Mouse (Mus musculus) retina, postnatal 1 day (tissue): Measurements from ENCODE around the gene Man2a2.

Experiments used
- DNase-seq: peaks from one replicate; pipeline ENCODE4 v3.0.0-alpha.2; 2012

Gene Man2a2

GRCm38 (mm10) chr7:80371041-80371751 lies at the start of gene Man2a2:
Man2a2 (minus strand) TSS chr7:80371375.
- DNase-seq = peak; percentile 89

- no peak for DNase-seq
These were observed 49.4 kb upstream of the Man2a2 start for GRCm38 (mm10) chr7:80420586-80420985.

GRCm38 (mm10) chr7:80419278-80419677 lies 48.1 kb upstream of the Man2a2 start:
- DNase-seq = no peak

GRCm38 (mm10) chr7:80418036-80418435 lies 46.9 kb upstream of the Man2a2 start:
- DNase-seq = no peak

GRCm38 (mm10) chr7:80417601-80418000 lies 46.4 kb upstream of the Man2a2 start:
- DNase-seq = no peak

- no peak for DNase-seq
These were observed 45.8 kb upstream of the Man2a2 start for GRCm38 (mm10) chr7:80416969-80417368.

GRCm38 (mm10) chr7:80414303-80414855 lies 43.2 kb upstream of the Man2a2 start:
- DNase-seq = no peak

DNA sequence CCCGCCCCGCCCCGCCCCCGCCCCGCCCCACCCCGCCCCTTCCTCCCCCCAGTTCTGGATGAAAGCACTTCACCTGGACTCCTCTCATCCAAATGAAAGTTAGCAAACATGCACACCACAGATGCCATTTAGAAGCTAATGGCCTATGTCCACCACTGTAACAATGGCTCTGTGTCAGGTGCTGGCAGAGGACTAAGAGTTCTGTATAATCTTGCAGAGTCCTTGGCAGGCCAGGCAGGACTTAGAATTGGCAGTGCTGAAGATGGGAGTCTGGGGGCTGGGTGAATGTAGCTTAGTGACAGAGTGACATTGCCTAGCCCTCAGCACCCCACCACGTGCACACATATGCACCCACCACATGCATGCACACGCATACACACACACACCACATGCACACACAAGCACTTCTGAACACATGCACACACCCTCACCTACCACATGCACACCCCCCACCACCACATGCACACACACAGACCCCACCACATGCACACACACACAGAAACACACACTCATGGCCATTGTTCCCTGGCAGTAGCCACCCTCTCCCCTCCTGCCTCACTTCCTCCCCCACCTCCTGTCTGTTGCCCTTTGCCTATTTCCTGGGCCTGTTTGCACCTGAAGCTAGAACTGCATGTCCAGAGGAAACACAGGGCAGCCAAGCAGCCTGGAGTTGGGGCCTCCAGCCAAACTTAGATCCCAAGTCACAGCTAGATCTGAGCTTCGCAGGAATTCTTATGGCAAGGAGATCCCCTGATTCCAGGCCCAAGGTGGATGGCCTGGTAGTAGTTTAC lies 42.5 kb upstream of the Man2a2 start:
- no peak for DNase-seq

- DNase-seq = no peak
These were observed 41.6 kb upstream of the Man2a2 start for GRCm38 (mm10) chr7:80412781-80413180.

DNA sequence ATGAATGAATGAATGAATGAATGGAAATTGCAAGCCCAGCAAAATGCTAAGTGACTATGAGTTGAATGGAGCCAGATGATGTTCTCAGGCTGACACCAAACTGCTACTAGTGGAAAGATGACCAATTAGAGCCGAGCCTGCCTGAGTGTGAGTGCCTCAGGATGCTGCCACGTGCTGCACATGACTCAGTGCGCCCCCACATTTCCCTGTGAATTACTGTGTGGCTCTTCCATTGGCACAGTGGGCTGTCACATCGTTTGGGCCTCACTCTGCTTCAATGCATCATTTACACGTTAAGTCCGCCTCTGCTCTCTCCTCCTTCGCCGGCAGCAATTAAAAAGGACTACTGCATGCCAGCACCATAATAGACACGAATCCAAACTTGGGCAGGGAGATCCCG lies 41.1 kb upstream of the Man2a2 start:
- peak; percentile 71 for DNase-seq

DNA sequence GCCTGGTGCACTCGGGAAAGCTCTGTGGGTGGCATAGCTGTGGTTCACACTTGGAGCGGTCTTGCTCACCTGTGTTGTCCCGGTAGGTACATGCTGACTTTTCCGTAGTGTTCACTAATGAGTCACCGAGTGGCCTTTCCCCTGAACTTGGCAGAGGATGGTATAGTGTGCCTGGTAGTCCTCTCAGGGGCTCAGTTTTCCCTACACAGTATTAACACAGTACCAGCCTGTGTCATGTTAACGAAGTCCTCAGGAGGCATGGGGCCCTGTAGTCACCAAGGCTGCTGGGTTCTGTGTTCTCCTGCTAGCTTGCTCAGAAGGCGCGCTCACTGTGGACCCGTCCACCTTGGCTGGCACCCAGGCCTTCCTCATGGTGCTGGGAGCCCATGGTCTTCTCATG lies 39.2 kb upstream of the Man2a2 start:
- DNase-seq = no peak

DNA sequence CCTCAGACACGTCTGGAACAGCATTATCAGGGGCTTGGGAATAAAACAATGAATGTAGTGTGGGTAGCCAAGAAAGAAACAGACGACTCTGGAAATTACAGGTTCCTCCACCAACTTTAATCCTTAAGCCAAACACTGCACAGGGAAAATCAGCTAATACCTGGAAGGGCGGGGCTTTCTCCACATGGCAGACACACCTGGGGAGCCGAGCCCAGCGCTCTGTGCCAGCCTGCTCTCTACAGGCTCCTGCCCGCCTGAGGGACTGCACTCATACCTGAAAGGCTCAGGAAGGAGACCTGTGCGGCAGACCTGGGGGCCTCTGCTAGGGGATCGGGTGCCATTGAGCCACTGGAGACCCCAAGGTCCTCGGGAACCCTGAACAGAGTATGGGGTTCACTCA lies 36.5 kb upstream of the Man2a2 start:
- DNase-seq = no peak

DNA sequence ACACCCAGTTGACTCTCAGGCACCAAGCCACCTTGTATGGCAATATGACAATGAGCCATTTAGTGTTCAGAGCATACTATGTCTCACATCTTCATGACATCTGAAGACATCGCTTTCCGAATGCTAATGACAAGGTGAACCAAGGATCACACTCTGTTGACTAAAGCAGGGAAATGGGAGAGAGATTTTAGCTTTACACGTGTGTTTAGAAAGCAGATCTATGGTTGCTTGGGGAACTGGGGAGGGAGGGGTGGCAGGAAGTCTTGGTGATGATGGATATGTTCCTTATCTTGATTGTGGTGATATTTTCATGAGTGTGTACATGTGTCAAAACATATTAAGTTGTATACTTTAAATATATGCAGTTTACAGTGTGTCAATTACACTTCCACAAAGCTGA lies 35.0 kb upstream of the Man2a2 start:
- DNase-seq = no peak

DNA sequence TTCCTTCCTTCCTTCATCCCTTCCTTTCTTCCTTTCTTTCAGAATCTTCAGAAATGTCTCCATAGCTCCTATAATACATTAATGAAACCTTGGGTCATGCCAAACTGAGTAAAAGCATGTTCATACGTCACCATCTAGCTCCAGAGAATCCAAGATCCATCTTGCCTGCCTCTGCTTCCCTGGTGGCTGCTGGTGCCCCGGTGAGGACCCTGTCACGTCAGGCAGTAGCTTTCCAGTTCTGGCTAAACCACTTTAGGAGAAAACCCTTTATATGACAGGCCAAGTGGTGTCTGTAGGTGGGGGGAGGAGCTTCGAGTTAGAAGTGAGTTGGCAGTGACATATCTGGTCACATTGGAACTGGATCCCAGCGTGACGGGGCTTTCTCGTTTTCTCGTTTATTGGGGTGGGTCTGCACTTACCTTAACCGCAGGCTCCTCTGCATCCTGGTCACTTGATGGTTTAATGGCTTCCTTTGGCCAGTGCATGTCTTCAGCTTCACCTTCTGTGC lies 34.1 kb upstream of the Man2a2 start, which contains the start of gene Furin:
Gene Furin (minus strand): TSS at position 249 of the 508 bp plus-strand sequence.
- no peak for DNase-seq

DNA sequence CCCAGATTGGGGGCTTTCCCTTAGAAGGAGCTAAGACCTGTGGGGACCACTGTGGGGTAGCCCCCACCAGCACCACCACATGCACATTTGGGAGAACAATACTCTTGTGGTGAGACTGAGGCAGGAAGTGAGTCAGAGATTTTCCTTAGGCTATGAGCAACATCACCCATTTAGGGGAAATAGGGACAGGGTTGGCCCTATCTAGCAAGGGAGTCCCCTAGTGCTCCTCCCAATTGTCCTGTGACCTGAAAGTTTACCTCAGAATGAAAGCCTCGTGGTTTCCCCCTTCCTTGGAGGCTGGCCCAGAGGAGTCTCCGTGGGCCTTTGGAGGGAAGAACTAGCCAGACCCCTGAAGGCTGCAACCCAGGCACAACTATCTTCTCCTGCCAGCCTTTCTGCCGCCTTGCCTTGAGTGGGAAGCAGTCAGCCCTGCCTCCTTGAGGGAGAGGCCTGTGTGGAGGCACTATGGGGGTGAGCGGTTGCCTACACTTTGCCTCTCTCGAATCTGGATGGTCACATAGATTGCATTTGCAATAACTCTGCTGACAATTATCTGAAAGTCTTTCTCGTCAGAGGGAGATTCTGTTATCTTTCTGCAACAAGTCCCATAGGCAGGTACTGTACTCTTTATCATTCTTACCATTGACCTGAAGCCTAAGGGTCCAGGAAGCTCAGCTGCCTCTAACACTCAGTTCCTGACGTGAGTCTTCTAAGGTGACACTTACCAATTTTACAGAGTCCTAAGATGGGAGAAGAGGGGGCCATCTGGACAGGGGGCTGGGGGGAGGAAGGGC lies 33.1 kb upstream of the Man2a2 start:
- no peak for DNase-seq

DNA sequence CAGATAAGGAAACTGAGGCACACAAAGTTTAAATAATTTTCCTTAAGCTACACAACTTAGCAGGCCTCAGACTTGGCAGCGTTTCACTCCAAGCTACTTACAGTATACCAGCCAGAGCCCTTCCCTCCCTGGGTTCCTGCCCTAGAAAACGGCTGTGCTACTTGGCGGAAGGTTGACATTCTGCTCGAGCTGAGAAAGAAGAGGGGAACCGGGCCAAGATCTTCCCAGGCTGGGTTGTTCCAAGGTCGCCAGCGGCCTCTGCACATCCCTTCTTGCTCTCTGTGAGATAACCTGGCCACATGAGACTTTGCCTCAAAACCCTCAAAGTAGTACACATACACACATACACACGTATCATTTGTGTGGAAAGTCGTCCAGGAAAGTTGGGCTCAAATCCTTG lies 32.4 kb upstream of the Man2a2 start:
- no peak for DNase-seq

- peak; percentile 78 for DNase-seq
These were observed 31.6 kb upstream of the Man2a2 start for GRCm38 (mm10) chr7:80402651-80403321.

DNA sequence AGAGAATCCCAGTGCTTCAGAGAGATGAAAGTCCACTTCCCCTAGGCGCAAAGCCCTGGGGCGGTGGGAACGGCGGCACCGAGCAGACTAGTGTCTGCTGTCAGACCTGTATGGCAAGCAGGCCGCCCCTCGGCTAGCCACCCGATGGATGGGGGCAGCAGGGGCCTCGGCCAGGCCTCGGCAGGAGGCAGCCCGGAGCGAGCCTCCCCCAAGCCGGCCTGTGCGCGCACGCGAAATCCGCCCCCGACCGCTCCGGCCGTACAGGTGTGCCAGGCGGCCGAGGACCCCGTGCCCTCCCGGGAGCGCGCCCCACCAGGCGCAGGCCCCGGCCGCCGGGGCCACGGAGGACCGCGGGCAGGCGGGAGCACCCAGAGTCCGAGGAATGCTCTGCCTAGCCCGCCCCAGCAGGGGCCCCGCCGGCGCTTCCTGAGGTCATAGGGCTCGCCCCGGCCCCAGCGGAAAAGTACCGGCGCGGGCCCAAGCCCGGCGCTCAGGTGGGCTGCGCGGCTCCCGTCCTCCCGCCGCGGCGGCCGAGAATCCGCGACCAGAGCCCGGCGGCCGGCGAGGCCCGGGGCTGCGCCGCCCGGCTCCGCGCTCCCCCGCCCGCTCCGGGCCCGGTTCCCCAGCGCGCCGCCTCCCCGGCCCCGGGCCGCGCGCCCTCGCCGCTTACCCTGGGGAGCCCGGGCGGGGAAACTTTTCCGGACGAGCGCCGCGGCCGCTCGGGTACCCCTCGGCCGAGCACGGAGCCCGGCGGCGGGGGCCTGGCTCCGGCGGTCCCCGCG lies 30.9 kb upstream of the Man2a2 start:
- peak; percentile 60 for DNase-seq

- no peak for DNase-seq
These were observed 30.1 kb upstream of the Man2a2 start for GRCm38 (mm10) chr7:80401041-80401859.

DNA sequence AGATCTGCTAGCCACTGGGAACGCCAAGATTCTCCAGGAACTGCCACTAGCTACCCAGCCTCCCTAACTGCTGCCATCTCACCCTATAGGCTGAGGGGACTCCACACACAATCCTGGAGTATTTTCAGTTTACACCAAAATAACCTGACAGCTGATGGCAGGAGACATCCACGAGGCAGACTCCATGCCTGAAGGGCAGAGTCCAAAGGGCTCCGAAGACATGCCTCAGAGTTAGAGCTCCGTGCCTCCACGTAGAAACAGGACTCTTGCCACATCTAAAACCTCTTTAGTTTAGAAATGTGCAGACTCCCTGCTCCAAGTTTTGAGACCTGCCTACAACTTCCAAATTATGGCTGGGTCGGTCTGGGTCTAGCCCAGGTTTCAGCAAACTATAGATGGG lies 29.4 kb upstream of the Man2a2 start:
- DNase-seq = no peak

- no peak for DNase-seq
These were observed 28.9 kb upstream of the Man2a2 start for GRCm38 (mm10) chr7:80400099-80400498.
